Mouse (Mus musculus) ES-E14 (cell line): ENCODE data around the gene Ktn1. TPM values are rescaled to one million over a fixed set of nuclear protein-coding genes. Genes with fewer than 3 reads are reported as not detected.

Experiments used
- DNase-seq: peaks from one replicate; pipeline ENCODE4 v3.0.0-alpha.2; 2013; ENCODE audit warnings: low read depth, low spot score
- H3K27ac ChIP-seq: 2 replicates; pipeline ENCODE4 v1.5.1; 2012; ENCODE audit warnings: low read depth, mild to moderate bottlenecking, low read length, moderate library complexity, mixed read lengths; ENCODE audit not compliant: poor library complexity, insufficient read depth, severe bottlenecking
- H3K36me3 ChIP-seq: 2 replicates; pipeline ENCODE4 v1.6.1; 2012; ENCODE audit warnings: mild to moderate bottlenecking, low read length, moderate library complexity, mixed read lengths; ENCODE audit not compliant: control insufficient read depth, poor library complexity, insufficient read depth, severe bottlenecking
- H3K4me1 ChIP-seq, 2 experiments: fragments of 150-350 bp in 1 of 2; sonication (generic) in 1 of 2; 2 replicates each; pipeline ENCODE4 v1.6.1; 2012; ENCODE audit warnings: low read length in 2 of 2, mild to moderate bottlenecking in 1 of 2, mixed read lengths in 1 of 2; ENCODE audit not compliant: control insufficient read depth in 2 of 2, insufficient read depth in 2 of 2, poor library complexity in 1 of 2
- H3K4me3 ChIP-seq, 2 experiments: fragments of 150-350 bp in 1 of 2; sonication (generic) in 1 of 2; 2 replicates each; pipeline ENCODE4 v1.5.1; 2012; ENCODE audit warnings: low read length in 2 of 2, low read depth in 1 of 2, mild to moderate bottlenecking in 1 of 2, mixed read lengths in 1 of 2; ENCODE audit not compliant: insufficient read depth in 1 of 2, poor library complexity in 1 of 2, severe bottlenecking in 1 of 2
- H3K9ac ChIP-seq: 2 replicates; pipeline ENCODE4 v1.6.1; 2012; ENCODE audit warnings: low read depth, mild to moderate bottlenecking, low read length, mixed read lengths; ENCODE audit not compliant: poor library complexity, insufficient read depth, severe bottlenecking
- H3K9me3 ChIP-seq: fragments of 150-350 bp; sonication (generic); 2 replicates; pipeline ENCODE4 v1.6.1; 2012; ENCODE audit warnings: low read depth, mild to moderate bottlenecking, low read length; ENCODE audit not compliant: control insufficient read depth, insufficient read depth
- CHD2 ChIP-seq: IDR thresholded peaks from 2 replicates; pipeline ENCODE4 v1.6.1; 2014; ENCODE audit warnings: mild to moderate bottlenecking, low read depth, low read length, inconsistent platforms
- HCFC1 ChIP-seq: IDR thresholded peaks from 2 replicates; pipeline ENCODE4 v1.6.1; 2012; ENCODE audit warnings: low read length, inconsistent platforms, borderline replicate concordance; ENCODE audit not compliant: insufficient read depth
- MAFK ChIP-seq: IDR thresholded peaks from 2 replicates; pipeline ENCODE4 v1.6.1; 2014; ENCODE audit warnings: mild to moderate bottlenecking, low read depth, low read length, inconsistent platforms; ENCODE audit not compliant: insufficient read depth
- ZC3H11A ChIP-seq: IDR thresholded peaks from 2 replicates; pipeline ENCODE4 v1.6.1; 2012; ENCODE audit warnings: low read depth, mild to moderate bottlenecking, inconsistent platforms, low read length, borderline replicate concordance
- ZNF384 ChIP-seq: IDR thresholded peaks from 2 replicates; pipeline ENCODE4 v1.6.1; 2012; ENCODE audit warnings: low read depth, low read length, inconsistent platforms
- in situ Hi-C, 2 experiments: fragments of 600-800 bp; cut with MboI; formaldehyde crosslinking; loops; one replicate each; pipeline ENCODE4 v1.15.1; 2025; ENCODE audit warnings: low sequenced_read_pairs in 2 of 2, inconsistent platforms in 1 of 2; ENCODE audit not compliant: unreplicated experiment in 2 of 2
- total RNA-seq: library from RNA; depleted of rRNA; stranded (reverse); fragments of 300-350 nt; gene quantifications from 2 replicates; pipeline ENCODE4 v1.2.3, GENCODE M21; 2012

The Ktn1 gene
- total RNA-seq, 1 experiment = 87.6 TPM

GRCm38 (mm10) chr14:47626143-47626542 lies 22.1 kb upstream of the Ktn1 start:
- H3K27ac ChIP-seq = no peak overlapping the region
- H3K9me3 ChIP-seq = no peaks in the 10 kb centered on the region
- in situ Hi-C loops = no loop called here
- H3K4me1 ChIP-seq = peaks cover 0 to 1% of the 10 kb centered on the region in 2 experiments; a peak in 3 of 4 replicates
- H3K9ac ChIP-seq = no peak overlapping the region
- H3K36me3 ChIP-seq = no peaks in the 10 kb centered on the region
- no peak for DNase-seq
- H3K4me3 ChIP-seq = no peak overlapping the region
- no peak for TF ChIP-seq ZNF384
- no peak for TF ChIP-seq CHD2
- TF ChIP-seq HCFC1 = no peak
- no peak for TF ChIP-seq ZC3H11A
- TF ChIP-seq MAFK = no peak

GRCm38 (mm10) chr14:47626812-47627211 lies 21.4 kb upstream of the Ktn1 start:
- H3K9ac ChIP-seq = no peak overlapping the region
- H3K36me3 ChIP-seq = no peaks in the 10 kb centered on the region
- H3K4me3 ChIP-seq = no peak overlapping the region
- DNase-seq = no peak
- H3K4me1 ChIP-seq = no peaks in the 10 kb centered on the region; a peak in 2 of 4 replicates
- no peak overlapping the region for H3K27ac ChIP-seq
- H3K9me3 ChIP-seq = no peaks in the 10 kb centered on the region
- TF ChIP-seq ZNF384 (no peak), MAFK (no peak), ZC3H11A (no peak), HCFC1 (no peak), CHD2 (no peak)
- in situ Hi-C loops = no loop called here

GRCm38 (mm10) chr14:47627360-47627759 lies 20.9 kb upstream of the Ktn1 start:
- in situ Hi-C loops = no loop called here
- no peak overlapping the region for H3K4me3 ChIP-seq

GRCm38 (mm10) chr14:47632419-47632818 lies 15.8 kb upstream of the Ktn1 start:
- no peak overlapping the region for H3K9ac ChIP-seq
- in situ Hi-C loops = no loop called here
- no peak overlapping the region for H3K27ac ChIP-seq
- no peaks in the 10 kb centered on the region for H3K36me3 ChIP-seq
- DNase-seq = no peak
- no peaks in the 10 kb centered on the region for H3K9me3 ChIP-seq
- TF ChIP-seq ZNF384 (no peak), HCFC1 (no peak), MAFK (no peak), CHD2 (no peak), ZC3H11A (no peak)
- no peak overlapping the region for H3K4me3 ChIP-seq
- peaks cover 0 to 3% of the 10 kb centered on the region in 2 experiments; a peak in 2 of 4 replicates for H3K4me1 ChIP-seq

More at GRCm38 (mm10) chr14:47627360-47627759, 20.9 kb upstream of the Ktn1 start:
- Histone ChIP-seq H3K9ac (no peak overlapping the region), H3K36me3 (no peaks in the 10 kb centered on the region), H3K27ac (no peak overlapping the region), H3K4me1 (no peaks in the 10 kb centered on the region; a peak in 2 of 4 replicates), H3K9me3 (no peaks in the 10 kb centered on the region)
- TF ChIP-seq HCFC1 (no peak), MAFK (no peak), ZC3H11A (no peak), CHD2 (no peak), ZNF384 (no peak)
- DNase-seq = no peak

- no peak overlapping the region; a peak in 1 of 4 replicates for H3K4me3 ChIP-seq
- in situ Hi-C loops = no loop called here
- H3K36me3 ChIP-seq = no peaks in the 10 kb centered on the region
- DNase-seq = no peak
- no peak overlapping the region for H3K27ac ChIP-seq
- H3K9me3 ChIP-seq = no peaks in the 10 kb centered on the region
- no peak for TF ChIP-seq MAFK
- no peak for TF ChIP-seq HCFC1
- no peak for TF ChIP-seq ZNF384
- no peak for TF ChIP-seq ZC3H11A
- no peak for TF ChIP-seq CHD2
- peaks cover 0 to 3% of the 10 kb centered on the region in 2 experiments; a peak in 2 of 4 replicates for H3K4me1 ChIP-seq
- no peak overlapping the region for H3K9ac ChIP-seq
Measured at GRCm38 (mm10) chr14:47634410-47634809, 13.8 kb upstream of the Ktn1 start.
